Mouse (Mus musculus): ENCODE results near the gene Cmpk2.

- TF ChIP-seq CTCF (IDR thresholded peaks at IDR 0.05; ENCODE audit: borderline replicate concordance, control insufficient read depth, extremely low read depth, insufficient read depth, low read length, poor library complexity) = no peak
- TF ChIP-seq POLR2A (IDR thresholded peaks at IDR 0.05; ENCODE audit: control insufficient read depth, extremely low read depth, insufficient read depth, low read length, poor library complexity) = no peak
Observed at GRCm38 (mm10) chr12:26470042-26470409, 1.0 kb downstream of the Cmpk2 start.
